Mouse (Mus musculus) cerebellum, postnatal 25 days (tissue): Measurements from ENCODE around the gene Arhgef1.
"Not testable (repeated sequence)": the region's sequence is repeated elsewhere in the genome, so short reads cannot be mapped to it uniquely, and the experiment has no call there.

ENCODE experiments used
- DNase-seq, 2 experiments: peaks; one replicate each; pipeline ENCODE4 v3.0.0; 2021; ENCODE audit warnings: mixed read lengths in 2 of 2

Gene Arhgef1

GRCm38 (mm10) chr7:24890281-24891216, 12.2 kb upstream of the Arhgef1 start:
- DNase-seq: peak; percentile 78 to 83

GRCm38 (mm10) chr7:24891241-24892124, 11.2 kb upstream of the Arhgef1 start:
- DNase-seq: no peak

- no peak for DNase-seq
These were observed 10.6 kb upstream of the Arhgef1 start for GRCm38 (mm10) chr7:24892125-24892583.

- DNase-seq: not testable (repeated sequence)
These were observed 7.0 kb upstream of the Arhgef1 start for GRCm38 (mm10) chr7:24895749-24896148.

- no peak for DNase-seq
These were observed 6.4 kb upstream of the Arhgef1 start for GRCm38 (mm10) chr7:24896269-24896668.

GRCm38 (mm10) chr7:24897224-24897623, 5.5 kb upstream of the Arhgef1 start, which contains the start of gene Cd79a:
Gene Cd79a (plus strand): TSS chr7:24897381.
- no peak for DNase-seq

- no peak for DNase-seq
These were observed 4.8 kb upstream of the Arhgef1 start for GRCm38 (mm10) chr7:24897959-24898358.

- DNase-seq: no peak
These were observed 1.6 kb upstream of the Arhgef1 start for GRCm38 (mm10) chr7:24901114-24901513.

- DNase-seq: no peak
These were observed 870 bp upstream of the Arhgef1 start for GRCm38 (mm10) chr7:24901842-24902241.

GRCm38 (mm10) chr7:24902264-24902629, 465 bp upstream of the Arhgef1 start:
- DNase-seq: no peak

GRCm38 (mm10) chr7:24903444-24903825, 723 bp downstream of the Arhgef1 start:
- DNase-seq: no peak

GRCm38 (mm10) chr7:24904070-24904483, 1.4 kb downstream of the Arhgef1 start:
- peak; percentile 95 to 98 for DNase-seq

GRCm38 (mm10) chr7:24904936-24905335, 2.2 kb downstream of the Arhgef1 start:
- peak; percentile 72 to 82 for DNase-seq

- DNase-seq: no peak
These were observed 3.8 kb downstream of the Arhgef1 start for GRCm38 (mm10) chr7:24906551-24906950.

- DNase-seq: no peak
These were observed 4.6 kb downstream of the Arhgef1 start for GRCm38 (mm10) chr7:24907211-24907748.

GRCm38 (mm10) chr7:24912480-24912879, 9.8 kb downstream of the Arhgef1 start:
- peak; percentile 57 to 66 for DNase-seq

- DNase-seq: no peak
These were observed 16.1 kb downstream of the Arhgef1 start for GRCm38 (mm10) chr7:24918763-24919323.

- DNase-seq: peak; percentile 27 to 37
These were observed 17.0 kb downstream of the Arhgef1 start for GRCm38 (mm10) chr7:24919728-24920127.

- no peak for DNase-seq
These were observed 27.8 kb downstream of the Arhgef1 start for GRCm38 (mm10) chr7:24930475-24930874.

GRCm38 (mm10) chr7:24931651-24932050, 28.9 kb downstream of the Arhgef1 start:
- no peak for DNase-seq

- DNase-seq: no peak
These were observed 40.9 kb downstream of the Arhgef1 start for GRCm38 (mm10) chr7:24943641-24944040.

GRCm38 (mm10) chr7:24944257-24944950, 41.7 kb downstream of the Arhgef1 start, which contains the start of gene Gm4881:
Gene Gm4881 (minus strand): TSS chr7:24944494.
- DNase-seq: no peak
